Mouse (Mus musculus) bone marrow, adult 2 months (tissue): ENCODE results near the gene Nolc1. TPM values are rescaled to one million over a fixed set of nuclear protein-coding genes. Genes with fewer than 3 reads are reported as not detected.

Experiments
- H3K27ac ChIP-seq: fragments of 200-500 bp; 2 replicates; pipeline ENCODE4 v1.5.1; 2012; ENCODE audit warnings: low read depth, mild to moderate bottlenecking, control low read depth, inconsistent platforms, low read length; ENCODE audit not compliant: control insufficient read depth, poor library complexity, insufficient read depth
- H3K4me1 ChIP-seq: fragments of 200-500 bp; 2 replicates; pipeline ENCODE4 v1.6.1; 2011; ENCODE audit warnings: low read length; ENCODE audit not compliant: control insufficient read depth, insufficient read depth
- H3K4me3 ChIP-seq: fragments of 200-500 bp; replicated peaks from 2 replicates; pipeline ENCODE3; 2011; ENCODE audit warnings: mild to moderate bottlenecking, low read depth, low read length, control low read depth; ENCODE audit not compliant: control insufficient read depth
- CTCF ChIP-seq: fragments of 200-500 bp; IDR thresholded peaks from 2 replicates; pipeline ENCODE4 v1.5.1; 2011; ENCODE audit warnings: low read length, control low read depth; ENCODE audit not compliant: control insufficient read depth, insufficient read depth
- POLR2A ChIP-seq: fragments of 200-500 bp; IDR thresholded peaks from 2 replicates; pipeline ENCODE4 v1.6.1; 2011; ENCODE audit warnings: low read depth, mild to moderate bottlenecking, control low read depth, low read length, borderline replicate concordance; ENCODE audit not compliant: control insufficient read depth
- WGBS: fragments of 180-500 bp; shearing (Covaris S2); methylation state at CpG from one replicate; pipeline ENCODE4 v1.1.7; 2018; 5-methylcytosine and 5-hydroxymethylcytosine counted together
- polyA plus RNA-seq: library from polyadenylated mRNA; stranded (reverse); fragments of >200 nt; gene quantifications from 2 replicates; pipeline ENCODE4 v1.2.4, GENCODE M21; 2011; ENCODE audit warnings: low replicate concordance; ENCODE audit not compliant: missing spikeins, insufficient read depth, insufficient read length

Nolc1 gene
- polyA plus RNA-seq = 36.1 and 52.2 TPM in 2 replicates

GRCm38 (mm10) chr19:46075616-46076607, at the start of gene Nolc1:
TSS of gene Nolc1 (plus strand) at chr19:46075863.
- TF ChIP-seq POLR2A = peak; percentile 56; the same call in 1 of the 2 replicates
- TF ChIP-seq CTCF = no peak
- peak within 1 kb of the TSS; percentile 95 for H3K4me3 ChIP-seq
- H3K4me1 ChIP-seq = no peaks in the 10 kb centered on the region; the same call in 1 of the 2 replicates
- peak within 1 kb of the TSS; percentile 35; the same call in 1 of the 2 replicates for H3K27ac ChIP-seq
- WGBS = under 1% methylated on average over 66 of the region's 66 CpGs

- 35% methylated on average over 8 of the region's 8 CpGs for WGBS
- no peak for TF ChIP-seq POLR2A
- TF ChIP-seq CTCF = no peak
- no peak overlapping the region for H3K27ac ChIP-seq
- H3K4me3 ChIP-seq = no peak overlapping the region
- H3K4me1 ChIP-seq = no peaks in the 10 kb centered on the region
These were observed 49.1 kb upstream of the Nolc1 start for GRCm38 (mm10) chr19:46026567-46026966.

- 71% methylated on average over 11 of the region's 11 CpGs for WGBS
- Histone ChIP-seq H3K4me1 (no peaks in the 10 kb centered on the region), H3K27ac (no peak overlapping the region), H3K4me3 (no peak overlapping the region)
- TF ChIP-seq CTCF = peak; percentile 24; the same call in 1 of the 2 replicates
- no peak for TF ChIP-seq POLR2A
These were observed 46.8 kb upstream of the Nolc1 start for GRCm38 (mm10) chr19:46028747-46029320.

GRCm38 (mm10) chr19:46029652-46030051, 46.0 kb upstream of the Nolc1 start:
- H3K4me1 ChIP-seq = no peaks in the 10 kb centered on the region
- no peak for TF ChIP-seq CTCF
- TF ChIP-seq POLR2A = no peak
- H3K4me3 ChIP-seq = no peak overlapping the region
- 83% methylated on average over 1 of the region's 1 CpGs for WGBS
- no peak overlapping the region for H3K27ac ChIP-seq

- no peak overlapping the region for H3K27ac ChIP-seq
- no peak overlapping the region for H3K4me3 ChIP-seq
- WGBS = 84% methylated on average over 10 of the region's 10 CpGs
- no peaks in the 10 kb centered on the region for H3K4me1 ChIP-seq
- TF ChIP-seq CTCF (no peak), POLR2A (no peak)
These were observed 45.3 kb upstream of the Nolc1 start for GRCm38 (mm10) chr19:46030196-46030983.

GRCm38 (mm10) chr19:46031689-46032432, 43.8 kb upstream of the Nolc1 start:
- H3K4me1 ChIP-seq = peaks cover 1% of the 10 kb centered on the region; the same call in 1 of the 2 replicates
- TF ChIP-seq POLR2A (no peak), CTCF (no peak)
- WGBS = 72% methylated on average over 9 of the region's 9 CpGs
- H3K27ac ChIP-seq = no peak overlapping the region
- H3K4me3 ChIP-seq = no peak overlapping the region
